Mouse (Mus musculus) lung, postnatal 0 days (tissue): ENCODE results near the gene Ciao2b. TPM values are rescaled to one million over a fixed set of nuclear protein-coding genes. Genes with fewer than 3 reads are reported as not detected.

ENCODE experiments used
- ATAC-seq: fragments of 200-750 bp; cut with Nextera tagmentation; 2 replicates; pipeline ENCODE4 v1.8.0; 2017; ENCODE audit warnings: moderate library complexity
- DNase-seq: peaks from one replicate; pipeline ENCODE4 v3.0.0-alpha.2; 2016; ENCODE audit warnings: low spot score
- H3K27ac ChIP-seq: fragments of 300-500 bp; sonication (generic); 2 replicates; pipeline ENCODE4 v1.5.1; 2014; ENCODE audit warnings: antibody characterized with exemption, mild to moderate bottlenecking, low read length, mixed read lengths
- H3K27me3 ChIP-seq: fragments of 300-500 bp; sonication (generic); replicated peaks from 2 replicates; pipeline ENCODE4 v1.6.1; 2014; ENCODE audit warnings: low read length, mixed read lengths; ENCODE audit not compliant: insufficient read depth
- H3K36me3 ChIP-seq: fragments of 300-500 bp; sonication (generic); 2 replicates; pipeline ENCODE4 v1.6.1; 2014; ENCODE audit warnings: low read length, mixed read lengths; ENCODE audit not compliant: insufficient read depth
- H3K4me1 ChIP-seq: fragments of 300-500 bp; sonication (generic); 2 replicates; pipeline ENCODE4 v1.6.1; 2014; ENCODE audit warnings: antibody characterized with exemption, low read depth, low read length, mixed read lengths; ENCODE audit not compliant: insufficient read depth
- H3K4me2 ChIP-seq: fragments of 300-500 bp; sonication (generic); replicated peaks from 2 replicates; pipeline ENCODE4 v1.6.1; 2014; ENCODE audit warnings: low read depth, mild to moderate bottlenecking, low read length, moderate library complexity, mixed read lengths
- H3K4me3 ChIP-seq: fragments of 300-500 bp; sonication (generic); 2 replicates; pipeline ENCODE4 v1.5.1; 2014; ENCODE audit warnings: low read depth, low read length
- H3K9ac ChIP-seq: fragments of 300-500 bp; sonication (generic); replicated peaks from 2 replicates; pipeline ENCODE4 v1.6.1; 2014; ENCODE audit warnings: low read depth, mild to moderate bottlenecking
- H3K9me3 ChIP-seq: fragments of 300-500 bp; sonication (generic); 2 replicates; pipeline ENCODE4 v1.6.1; 2016; ENCODE audit warnings: low read length, mixed read lengths
- CTCF ChIP-seq: IDR thresholded peaks from 2 replicates; pipeline ENCODE4 v1.5.1; 2016; ENCODE audit warnings: antibody characterized with exemption, mild to moderate bottlenecking
- EP300 ChIP-seq: IDR thresholded peaks from 2 replicates; pipeline ENCODE4 v1.6.1; 2016; ENCODE audit warnings: antibody characterized with exemption, mild to moderate bottlenecking, control low read depth
- WGBS: fragments of 180-500 bp; shearing (Covaris S2); extraction: QIAGEN DNeasy Blood & Tissue Kit; methylation state at CpG from one replicate; pipeline ENCODE4 v1.1.7; 2014; 5-methylcytosine and 5-hydroxymethylcytosine counted together
- polyA plus RNA-seq: library from polyadenylated mRNA; unstranded; fragments of >200 nt; fragmentation: Nextera tagmentation; extraction: Ambion mirVana; gene quantifications from 2 replicates; pipeline ENCODE4 v1.2.1, GENCODE M21; 2015

Gene Ciao2b
- polyA plus RNA-seq, 1 experiment from 2014 or later: 72.9 TPM

GRCm38 (mm10) chr8:104592566-104592965 is 49.2 kb downstream of the Ciao2b start:
- Histone ChIP-seq H3K9ac (no peak overlapping the region), H3K4me1 (peaks cover 7% of the 10 kb centered on the region; the same call in 1 of the 2 replicates), H3K27ac (no peak overlapping the region), H3K4me2 (no peak overlapping the region), H3K27me3 (no peaks in the 10 kb centered on the region), H3K9me3 (no peaks in the 10 kb centered on the region), H3K4me3 (no peak overlapping the region), H3K36me3 (peaks cover 14% of the 10 kb centered on the region)
- no peak for TF ChIP-seq EP300
- no peak for TF ChIP-seq CTCF
- WGBS: 53% methylated on average over 6 of the region's 6 CpGs
- DNase-seq (no peak), ATAC-seq (no peak)

GRCm38 (mm10) chr8:104591856-104592255 is 49.9 kb downstream of the Ciao2b start:
- H3K27me3 ChIP-seq: no peaks in the 10 kb centered on the region
- no peaks in the 10 kb centered on the region for H3K9me3 ChIP-seq
- WGBS: 2% methylated on average over 9 of the region's 9 CpGs
- peaks cover 7% of the 10 kb centered on the region; the same call in 1 of the 2 replicates for H3K4me1 ChIP-seq
- H3K4me2 ChIP-seq: peak overlapping the region; percentile 93
- 0 out of 2 replicates have a peak overlapping the region, but pooled peaks have one; percentile 80 for H3K27ac ChIP-seq
- H3K4me3 ChIP-seq: peak overlapping the region; percentile 74
- no peak for ATAC-seq
- H3K36me3 ChIP-seq: peaks cover 14% of the 10 kb centered on the region
- TF ChIP-seq CTCF (no peak), EP300 (no peak)
- no peak for DNase-seq
- H3K9ac ChIP-seq: peak overlapping the region; percentile 41

- ATAC-seq (peak; percentile 98), DNase-seq (peak; percentile 94)
- WGBS: under 1% methylated on average over 33 of the region's 44 CpGs
- H3K9ac ChIP-seq: peak within 1 kb of the TSS; percentile 41
- H3K36me3 ChIP-seq: peaks cover 14% of the 10 kb centered on the region
- H3K9me3 ChIP-seq: no peaks in the 10 kb centered on the region
- no peaks in the 10 kb centered on the region for H3K27me3 ChIP-seq
- H3K27ac ChIP-seq: peak within 1 kb of the TSS; percentile 80
- peak within 1 kb of the TSS; percentile 74 for H3K4me3 ChIP-seq
- TF ChIP-seq CTCF (no peak), EP300 (peak; percentile 50)
- peak within 1 kb of the TSS; percentile 93 for H3K4me2 ChIP-seq
- peaks cover 7% of the 10 kb centered on the region; the same call in 1 of the 2 replicates for H3K4me1 ChIP-seq
Measured at GRCm38 (mm10) chr8:104591133-104591834, 50.5 kb downstream of the Ciao2b start, which contains the start of gene Pdp2. Pdp2 (plus strand) TSS chr8:104591451.

GRCm38 (mm10) chr8:104590284-104590683 is 51.5 kb downstream of the Ciao2b start:
- WGBS: 95% methylated on average over 3 of the region's 3 CpGs

More at GRCm38 (mm10) chr8:104590284-104590683, 51.5 kb downstream of the Ciao2b start:
- no peaks in the 10 kb centered on the region for H3K27me3 ChIP-seq
- H3K36me3 ChIP-seq: peaks cover 14% of the 10 kb centered on the region
- no peak overlapping the region for H3K4me2 ChIP-seq
- no peak overlapping the region for H3K27ac ChIP-seq
- ATAC-seq (no peak), DNase-seq (no peak)
- no peaks in the 10 kb centered on the region for H3K9me3 ChIP-seq
- no peak overlapping the region for H3K9ac ChIP-seq
- no peak overlapping the region for H3K4me3 ChIP-seq
- TF ChIP-seq EP300 (no peak), CTCF (no peak)
- peaks cover 7% of the 10 kb centered on the region; the same call in 1 of the 2 replicates for H3K4me1 ChIP-seq

Other genes starting within 250 kb of the Ciao2b start
- gene Cmtm4, start 246.2 kb downstream of the Ciao2b start, polyA plus RNA-seq: 3.5 TPM in 2 replicates
- gene Dync1li2, start 198.9 kb downstream of the Ciao2b start, polyA plus RNA-seq: 39.4 and 44.9 TPM in 2 replicates
- 0.14 and 0.27 TPM in 2 replicates for gene Terb1, start 132.1 kb downstream of the Ciao2b start, polyA plus RNA-seq
- gene Nae1, start 107.3 kb downstream of the Ciao2b start, polyA plus RNA-seq: 57.9 and 58.9 TPM in 2 replicates
- gene Car7, start 107.3 kb downstream of the Ciao2b start, polyA plus RNA-seq: 0.84 and 0.87 TPM in 2 replicates
- gene Pdp2, start 50.5 kb downstream of the Ciao2b start, polyA plus RNA-seq: 5.9 and 6.0 TPM in 2 replicates
- gene Cdh16, start 17.6 kb downstream of the Ciao2b start, polyA plus RNA-seq: 13.8 and 17.2 TPM in 2 replicates
- gene Rrad, start 10.6 kb downstream of the Ciao2b start, polyA plus RNA-seq: 19.9 and 22.6 TPM in 2 replicates
- gene Ces2a, start 92.0 kb upstream of the Ciao2b start, polyA plus RNA-seq: 0.06 TPM in 1 of 2 replicates, not detected in the other
- gene Ces2b, start 189.6 kb upstream of the Ciao2b start, polyA plus RNA-seq: 1.4 and 1.7 TPM in 2 replicates
- gene Ces2c, start 205.1 kb upstream of the Ciao2b start, polyA plus RNA-seq: not detected in 2 replicates